Mouse (Mus musculus): ENCODE data around the gene Gas2.

Gene Gas2

DNA sequence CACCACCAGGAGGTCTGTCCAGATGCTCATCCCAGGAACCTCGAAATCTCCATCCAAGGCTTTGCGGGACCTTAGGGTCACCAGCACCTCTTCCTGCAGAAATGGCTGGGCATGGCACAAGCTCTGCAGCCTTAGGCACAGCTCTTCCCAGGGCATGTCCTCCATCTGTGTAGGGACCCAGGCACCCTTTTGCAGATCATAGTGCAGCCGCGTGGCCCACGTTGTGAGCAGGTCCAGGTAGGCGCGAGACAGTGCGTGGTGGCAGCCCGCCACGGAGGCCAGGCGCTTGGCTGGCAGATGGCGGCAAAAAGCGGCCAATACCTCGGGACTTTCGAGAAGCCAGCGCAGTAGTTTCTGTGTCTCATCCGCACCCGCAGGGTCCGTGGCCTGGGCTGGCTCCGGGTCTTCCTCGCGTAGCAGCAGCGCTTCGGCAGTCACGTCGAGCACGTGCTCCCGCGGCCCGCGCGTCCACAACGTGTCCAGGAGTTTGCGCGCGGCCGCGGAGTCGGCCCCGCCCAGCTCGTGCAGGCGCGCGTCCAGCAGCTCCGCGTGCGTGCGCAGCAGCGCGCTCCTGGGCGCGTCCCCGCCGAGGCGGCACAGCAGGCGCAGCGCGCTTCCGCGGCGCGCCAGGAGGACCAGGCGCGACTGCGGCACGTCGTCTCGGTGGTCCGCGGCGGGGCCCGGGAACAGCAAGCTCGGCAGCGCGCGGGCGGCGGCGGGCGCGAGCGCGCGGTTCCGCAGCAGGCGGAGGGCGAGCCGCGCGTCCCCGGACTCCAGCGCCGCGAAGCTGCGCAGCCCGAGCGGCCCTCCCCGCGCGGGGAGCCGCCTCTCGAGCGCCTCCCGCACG lies at the start of gene Gas2:
Gas2 (plus strand) TSS at position 766 of the 847 bp plus-strand sequence.
- in situ Hi-C loops (cut with MboI; ENCODE audit: low pct_unique_long_range_greater_than_20kb in 1 of 2, low sequenced_read_pairs in 2 of 2, unreplicated experiment in 1 of 2) = no loop called here

DNA sequence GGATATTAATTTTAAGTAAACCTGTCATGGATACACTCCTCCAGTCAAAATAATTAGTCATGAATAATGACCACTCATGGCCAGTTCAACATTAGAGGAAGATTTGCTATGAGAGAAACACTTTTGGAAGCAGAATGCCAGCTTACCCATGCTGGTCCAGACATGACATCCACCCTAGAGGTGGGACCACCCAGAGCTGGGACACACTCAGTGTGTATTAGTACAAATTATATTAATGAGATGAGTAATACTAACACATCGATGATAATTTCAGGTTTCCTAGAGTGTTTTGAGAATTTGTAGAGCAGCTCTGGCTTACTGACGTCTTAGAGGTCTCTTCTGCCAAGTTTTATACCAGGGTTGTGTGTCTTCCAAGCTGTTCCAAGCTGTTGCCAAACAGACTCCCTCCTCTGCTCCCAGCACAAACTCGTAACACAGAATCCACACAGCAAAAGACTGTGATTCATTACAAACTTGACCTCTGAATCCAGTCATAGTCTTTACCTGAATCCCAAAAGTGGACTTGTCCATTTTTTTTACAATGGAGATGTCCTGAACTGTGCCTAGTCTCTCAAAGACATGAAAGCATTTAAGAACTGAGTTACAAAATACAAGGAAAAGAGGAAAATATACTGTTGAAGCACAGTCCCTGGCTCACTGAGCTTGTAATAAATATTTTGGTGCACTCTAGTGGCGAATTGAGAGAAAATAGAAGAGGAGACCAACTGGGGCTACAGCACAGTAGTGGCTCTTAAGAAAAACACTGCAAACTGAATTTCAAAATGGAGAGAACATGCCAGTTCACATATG lies 46.1 kb upstream of the Gas2 start:
- in situ Hi-C loops (cut with MboI; ENCODE audit: low pct_unique_long_range_greater_than_20kb in 1 of 2, low sequenced_read_pairs in 2 of 2, unreplicated experiment in 1 of 2) = no loop called here

DNA sequence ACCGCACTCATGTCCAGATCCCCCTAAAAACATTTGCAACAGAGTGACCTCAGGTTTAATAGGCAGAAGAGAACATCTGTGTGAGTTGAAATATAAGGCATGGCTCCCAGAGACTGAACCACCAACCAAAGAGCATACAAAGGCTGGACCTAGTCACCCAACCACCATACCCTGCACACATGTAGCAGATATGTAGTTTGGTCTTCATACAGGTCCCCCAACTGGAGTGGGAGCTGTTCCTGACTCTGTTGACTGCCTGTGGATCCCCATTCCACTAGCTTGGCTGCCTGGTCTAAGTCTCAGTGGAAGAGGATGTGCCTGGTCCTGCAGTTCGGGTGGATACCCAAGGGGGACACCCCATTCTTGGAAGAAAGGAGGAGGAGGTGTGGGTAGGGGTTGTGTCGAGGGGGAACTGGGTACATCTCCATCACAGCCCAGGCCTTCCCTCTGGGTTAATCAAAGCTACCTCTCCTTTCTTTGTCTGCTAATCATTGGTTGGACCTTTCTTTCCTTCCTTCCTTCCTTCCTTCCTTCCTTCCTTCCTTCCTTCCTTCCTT lies 45.5 kb upstream of the Gas2 start:
- in situ Hi-C loops (cut with MboI; ENCODE audit: low pct_unique_long_range_greater_than_20kb in 1 of 2, low sequenced_read_pairs in 2 of 2, unreplicated experiment in 1 of 2) = no loop called here

DNA sequence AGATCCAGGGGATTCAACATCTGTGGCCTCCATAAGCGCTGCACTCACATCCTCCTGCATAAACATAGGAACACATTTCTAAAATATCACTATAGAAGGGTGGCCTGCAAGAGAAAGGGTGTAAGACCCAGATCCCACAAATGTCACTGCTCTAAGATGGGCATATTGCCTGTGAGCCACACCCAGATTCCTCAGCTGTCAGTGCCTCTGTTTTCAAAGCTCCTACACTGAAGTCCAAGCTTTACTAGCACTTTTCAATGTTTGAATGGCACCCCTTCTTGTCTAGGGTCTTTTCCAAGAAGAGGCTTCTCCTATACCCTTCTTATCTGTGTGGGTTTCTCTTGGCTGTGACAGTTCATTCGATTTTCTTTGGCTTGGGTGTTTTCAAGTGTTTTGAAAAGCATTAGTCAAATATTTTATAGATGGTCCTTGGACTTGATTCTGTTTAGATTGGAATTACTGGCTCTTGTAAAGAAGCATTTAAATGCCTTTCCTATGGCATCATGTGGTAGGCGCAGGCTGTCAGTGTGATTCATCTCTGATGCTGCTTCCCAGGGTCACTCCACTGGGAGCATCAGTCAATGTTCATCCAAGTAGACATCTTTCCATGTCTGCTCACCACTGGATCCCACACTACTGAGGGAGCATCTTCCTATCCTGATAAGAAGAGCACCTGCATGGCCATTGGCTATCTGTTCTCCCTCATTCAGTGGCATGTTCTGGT lies 43.4 kb upstream of the Gas2 start:
- in situ Hi-C loops (cut with MboI; ENCODE audit: low pct_unique_long_range_greater_than_20kb in 1 of 2, low sequenced_read_pairs in 2 of 2, unreplicated experiment in 1 of 2) = no loop called here

DNA sequence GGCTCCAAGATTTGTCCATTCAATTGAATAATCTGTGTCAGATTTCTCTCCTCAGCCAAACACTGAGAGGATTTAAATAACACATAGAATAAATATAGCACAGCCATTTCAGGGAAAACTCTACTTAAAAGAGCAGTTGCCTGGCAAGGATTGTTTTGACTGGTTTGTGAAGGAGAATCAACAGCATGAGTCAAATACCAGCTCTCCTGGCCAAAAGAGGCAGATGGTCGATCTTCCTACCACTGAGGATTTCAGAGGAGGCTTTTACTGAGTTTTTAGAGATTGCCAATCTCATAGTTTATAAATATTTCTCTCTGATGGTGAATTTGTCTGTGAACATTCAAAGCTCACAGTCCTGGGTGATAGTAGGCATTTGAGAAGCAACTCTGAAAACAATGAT lies 41.9 kb upstream of the Gas2 start:
- in situ Hi-C loops (cut with MboI; ENCODE audit: low pct_unique_long_range_greater_than_20kb in 1 of 2, low sequenced_read_pairs in 2 of 2, unreplicated experiment in 1 of 2) = no loop called here

GRCm38 (mm10) chr7:51821467-51821866 lies 40.3 kb upstream of the Gas2 start:
- in situ Hi-C loops (cut with MboI; ENCODE audit: low pct_unique_long_range_greater_than_20kb in 1 of 2, low sequenced_read_pairs in 2 of 2, unreplicated experiment in 1 of 2) = no loop called here

DNA sequence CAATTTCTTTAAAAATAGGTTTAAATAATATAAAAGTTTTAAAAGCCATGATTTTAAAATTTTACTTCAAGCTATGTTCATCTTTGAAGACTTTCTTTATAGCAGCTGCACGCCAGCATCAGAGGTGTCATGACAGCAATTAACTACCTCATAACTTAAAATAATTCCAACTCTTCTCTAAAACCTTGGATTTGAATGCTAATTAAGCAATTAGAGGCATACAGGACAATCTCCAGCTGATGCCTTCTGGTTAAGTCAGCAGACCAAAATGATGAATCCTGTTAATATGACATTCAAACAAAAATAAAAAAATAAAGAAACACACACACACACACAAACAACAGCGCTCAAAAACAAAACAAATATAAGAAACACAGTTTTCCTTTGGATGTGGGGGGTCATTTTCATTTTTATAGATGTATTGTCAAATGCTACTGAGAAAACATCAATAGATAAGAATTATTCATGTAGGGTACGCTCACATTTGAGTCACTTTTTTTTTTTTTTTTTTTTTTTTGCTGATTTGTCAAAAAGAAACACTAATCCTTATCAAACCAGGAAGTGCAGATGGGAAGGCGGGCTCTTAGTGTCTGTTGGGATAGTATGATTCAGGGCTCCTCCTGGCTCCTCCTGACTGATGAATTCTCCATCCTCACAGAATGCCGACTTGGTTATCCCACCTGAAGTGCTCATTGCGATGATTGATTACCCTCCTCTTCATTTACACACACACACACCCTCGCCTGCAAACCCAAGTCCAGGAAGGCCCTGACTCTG lies 38.1 kb upstream of the Gas2 start:
- in situ Hi-C loops (cut with MboI; ENCODE audit: low pct_unique_long_range_greater_than_20kb in 1 of 2, low sequenced_read_pairs in 2 of 2, unreplicated experiment in 1 of 2) = no loop called here

DNA sequence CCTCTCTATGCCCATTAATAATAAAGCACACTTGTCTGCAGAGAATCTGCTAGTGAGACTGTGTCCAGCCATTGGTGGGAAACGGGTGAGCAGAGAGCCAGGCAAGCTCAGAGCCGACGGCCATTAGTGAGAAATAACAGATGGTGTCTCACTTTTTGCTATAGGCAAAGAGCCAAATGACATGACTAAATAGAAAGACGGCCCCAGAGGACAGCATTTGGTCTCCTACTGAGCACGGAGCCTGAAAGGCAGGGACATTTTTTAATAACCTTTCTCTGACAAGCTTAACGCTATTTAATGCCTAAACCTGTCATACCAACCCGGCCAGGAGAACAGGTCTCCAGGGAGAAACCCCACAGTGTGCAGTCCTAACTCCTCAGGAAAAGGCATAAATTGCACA lies 29.9 kb upstream of the Gas2 start:
- in situ Hi-C loops (cut with MboI; ENCODE audit: low pct_unique_long_range_greater_than_20kb in 1 of 2, low sequenced_read_pairs in 2 of 2, unreplicated experiment in 1 of 2) = no loop called here

DNA sequence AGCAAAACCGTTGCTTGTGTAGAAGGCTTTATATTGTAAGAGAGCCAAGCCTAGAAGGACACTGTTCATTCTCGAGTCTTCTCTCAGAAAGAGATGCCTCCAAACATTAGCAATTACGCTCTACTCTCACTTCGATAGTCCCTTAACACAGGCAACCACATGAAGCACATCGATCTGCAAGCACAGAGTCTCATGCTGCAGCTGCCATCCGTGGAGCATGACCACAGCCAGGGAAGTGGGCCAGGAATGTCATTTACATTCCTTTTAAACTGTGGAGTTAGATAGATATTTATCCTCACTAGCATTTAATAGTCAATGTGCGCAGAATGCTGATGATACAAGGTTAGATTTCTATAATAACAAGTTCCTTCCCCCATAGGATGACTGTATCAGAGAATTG lies 21.3 kb upstream of the Gas2 start:
- in situ Hi-C loops (cut with MboI; ENCODE audit: low pct_unique_long_range_greater_than_20kb in 1 of 2, low sequenced_read_pairs in 2 of 2, unreplicated experiment in 1 of 2) = no loop called here

DNA sequence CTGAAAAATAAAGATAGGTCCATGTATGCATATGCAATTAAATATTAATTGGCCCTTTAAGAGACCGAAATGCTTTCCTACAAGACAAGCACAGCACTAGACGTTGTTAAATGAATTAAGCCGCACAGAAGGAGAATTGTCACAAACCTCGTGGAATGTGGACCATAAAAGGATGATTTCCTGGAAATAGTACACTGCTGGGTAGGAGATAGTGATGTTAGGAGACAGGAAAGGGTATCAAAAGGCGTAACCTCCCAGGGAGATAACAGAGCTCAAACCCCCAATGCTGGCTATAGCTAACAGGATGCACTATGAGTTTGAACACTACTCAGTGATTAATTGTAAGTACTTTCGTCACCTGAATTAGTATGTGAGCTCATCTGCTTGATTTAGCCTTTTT lies 10.9 kb upstream of the Gas2 start:
- in situ Hi-C loops (cut with MboI; ENCODE audit: low pct_unique_long_range_greater_than_20kb in 1 of 2, low sequenced_read_pairs in 2 of 2, unreplicated experiment in 1 of 2) = no loop called here

DNA sequence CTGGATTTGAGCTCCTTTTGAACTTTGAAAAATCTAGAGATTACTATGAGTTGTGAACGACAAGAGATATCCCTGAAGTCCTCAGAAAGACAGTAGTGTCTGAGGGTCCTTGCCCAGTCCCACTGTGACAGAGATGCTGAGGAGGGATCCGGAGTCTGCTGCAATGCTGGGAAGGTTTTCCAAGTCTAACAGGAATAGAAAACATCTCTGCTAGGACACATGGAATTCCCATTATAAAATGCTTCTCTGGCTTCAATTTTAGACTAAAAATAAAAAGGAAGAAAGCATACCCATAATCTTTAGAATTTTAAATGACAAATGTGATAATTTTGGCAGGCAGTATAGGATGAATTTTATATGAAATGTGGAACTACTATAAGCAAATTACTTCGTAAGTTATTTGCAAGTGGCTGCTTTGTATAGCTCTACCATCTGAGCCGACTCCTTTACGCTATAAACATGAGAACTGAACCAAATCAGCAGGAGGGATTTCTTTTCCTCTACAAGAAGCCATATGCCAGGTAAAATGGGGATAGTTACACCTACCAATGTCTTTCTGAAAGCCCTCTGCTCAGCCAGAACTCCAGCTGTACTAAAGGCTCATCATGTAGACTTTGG lies 9.8 kb upstream of the Gas2 start:
- in situ Hi-C loops (cut with MboI; ENCODE audit: low pct_unique_long_range_greater_than_20kb in 1 of 2, low sequenced_read_pairs in 2 of 2, unreplicated experiment in 1 of 2) = no loop called here

DNA sequence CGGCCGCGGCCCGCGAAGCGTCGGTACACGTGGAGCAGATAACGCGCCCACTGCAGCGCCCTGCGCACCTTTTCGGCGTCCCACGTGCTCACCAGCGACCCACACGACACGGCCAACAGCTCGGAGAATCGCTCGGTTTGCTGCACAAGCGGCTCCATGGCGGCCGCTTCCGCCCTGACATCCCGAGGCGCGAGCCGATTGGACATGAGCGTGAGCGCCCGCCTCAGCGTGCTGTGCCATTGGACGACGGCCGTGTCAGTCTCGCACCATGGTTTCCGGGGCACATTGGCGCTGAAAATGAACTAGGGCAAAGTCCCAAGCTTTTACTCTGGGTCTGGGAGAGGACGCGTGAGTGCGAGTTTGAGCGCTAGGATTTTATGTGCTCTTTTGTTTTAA lies 280 bp downstream of the Gas2 start, which contains the start of gene Fancf:
Fancf (minus strand) TSS at position 171 of the 396 bp plus-strand sequence.
- in situ Hi-C loops (cut with MboI; ENCODE audit: low pct_unique_long_range_greater_than_20kb in 1 of 2, low sequenced_read_pairs in 2 of 2, unreplicated experiment in 1 of 2) = no loop called here

GRCm38 (mm10) chr7:51862842-51863241 lies 1.0 kb downstream of the Gas2 start:
- in situ Hi-C loops (cut with MboI; ENCODE audit: low pct_unique_long_range_greater_than_20kb in 1 of 2, low sequenced_read_pairs in 2 of 2, unreplicated experiment in 1 of 2) = no loop called here

- in situ Hi-C loops (cut with MboI; ENCODE audit: low pct_unique_long_range_greater_than_20kb in 1 of 2, low sequenced_read_pairs in 2 of 2, unreplicated experiment in 1 of 2) = no loop called here
These were observed 3.5 kb downstream of the Gas2 start for GRCm38 (mm10) chr7:51865336-51865735.

DNA sequence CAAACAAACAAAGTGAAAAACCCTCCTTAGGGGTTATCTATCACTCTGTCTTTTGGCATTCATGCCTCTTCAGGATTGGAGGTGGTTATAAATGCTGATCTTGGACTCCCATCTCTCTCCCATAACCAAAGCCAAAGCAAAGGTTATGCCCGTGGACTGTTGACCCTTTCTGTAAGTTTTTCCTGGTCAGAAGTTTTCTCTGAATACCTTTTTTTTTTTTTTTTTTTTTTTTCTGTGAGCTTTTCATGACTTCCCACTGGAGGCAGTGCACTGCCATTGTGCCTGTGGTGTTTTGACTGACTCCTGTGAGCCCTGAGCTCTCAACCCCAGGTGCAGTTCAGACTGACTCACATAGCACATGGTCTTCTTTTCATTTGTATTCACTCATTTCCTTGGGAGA lies 6.2 kb downstream of the Gas2 start:
- in situ Hi-C loops (cut with MboI; ENCODE audit: low pct_unique_long_range_greater_than_20kb in 1 of 2, low sequenced_read_pairs in 2 of 2, unreplicated experiment in 1 of 2) = no loop called here

DNA sequence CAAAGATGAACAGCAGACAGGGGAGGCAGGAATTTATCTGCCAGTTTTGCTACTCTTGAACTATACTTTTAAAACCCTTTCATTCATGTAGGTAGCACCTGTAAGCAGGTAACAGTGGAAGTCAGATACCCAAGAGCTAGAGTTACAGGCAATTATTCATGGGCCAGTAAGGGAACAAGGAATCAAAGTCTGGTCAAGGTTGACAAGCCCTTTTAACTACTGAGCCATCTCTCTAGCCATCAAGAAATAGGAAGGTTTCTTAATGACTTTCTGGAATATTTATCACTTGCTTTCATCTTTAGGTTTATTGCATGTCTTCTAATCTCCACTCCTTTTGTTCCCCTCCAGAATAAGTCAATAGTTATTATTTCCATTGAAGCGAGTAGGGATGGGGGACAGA lies 10.2 kb downstream of the Gas2 start:
- in situ Hi-C loops (cut with MboI; ENCODE audit: low pct_unique_long_range_greater_than_20kb in 1 of 2, low sequenced_read_pairs in 2 of 2, unreplicated experiment in 1 of 2) = no loop called here

DNA sequence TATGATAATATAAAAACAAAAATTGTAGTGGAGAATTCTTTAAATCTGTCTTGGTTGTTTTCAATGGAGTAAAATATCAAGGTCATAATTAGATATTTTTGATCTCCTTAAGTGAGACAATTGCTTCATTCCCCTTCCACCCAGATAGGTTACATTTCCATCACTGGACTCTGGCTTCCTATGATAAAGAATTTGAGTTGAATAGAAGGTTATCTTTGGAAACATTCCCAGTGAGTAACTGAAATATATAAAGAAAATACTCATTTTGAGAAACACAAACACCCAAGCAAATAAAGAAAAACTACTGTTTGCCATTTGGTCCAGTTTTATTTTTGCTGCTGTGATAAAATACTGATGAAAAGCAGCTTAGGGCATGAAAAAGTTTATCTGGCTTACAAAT lies 10.8 kb downstream of the Gas2 start:
- in situ Hi-C loops (cut with MboI; ENCODE audit: low pct_unique_long_range_greater_than_20kb in 1 of 2, low sequenced_read_pairs in 2 of 2, unreplicated experiment in 1 of 2) = no loop called here

DNA sequence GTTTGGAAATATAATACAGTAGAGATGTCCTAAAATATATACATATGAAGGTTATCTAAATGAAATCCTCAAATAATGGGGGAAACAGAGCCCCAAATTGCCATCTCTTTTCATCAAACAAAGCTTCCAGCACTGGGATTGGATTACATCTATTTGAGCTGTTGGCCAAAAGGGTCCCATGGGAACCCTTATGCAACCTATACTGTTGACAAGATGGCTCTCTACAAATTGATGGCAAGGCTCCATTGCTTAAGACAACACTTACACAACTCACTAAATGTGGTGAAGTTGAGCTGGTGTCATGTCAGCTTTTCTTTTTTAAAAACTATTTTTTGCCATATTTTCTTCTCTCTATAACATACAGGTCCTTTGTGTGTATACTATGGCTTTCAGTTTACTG lies 14.5 kb downstream of the Gas2 start:
- in situ Hi-C loops (cut with MboI; ENCODE audit: low pct_unique_long_range_greater_than_20kb in 1 of 2, low sequenced_read_pairs in 2 of 2, unreplicated experiment in 1 of 2) = no loop called here

Data from mouse embryonic stem cell (cell line).